Mouse (Mus musculus): ENCODE measurements around the gene Hist1h2bc.

DNA sequence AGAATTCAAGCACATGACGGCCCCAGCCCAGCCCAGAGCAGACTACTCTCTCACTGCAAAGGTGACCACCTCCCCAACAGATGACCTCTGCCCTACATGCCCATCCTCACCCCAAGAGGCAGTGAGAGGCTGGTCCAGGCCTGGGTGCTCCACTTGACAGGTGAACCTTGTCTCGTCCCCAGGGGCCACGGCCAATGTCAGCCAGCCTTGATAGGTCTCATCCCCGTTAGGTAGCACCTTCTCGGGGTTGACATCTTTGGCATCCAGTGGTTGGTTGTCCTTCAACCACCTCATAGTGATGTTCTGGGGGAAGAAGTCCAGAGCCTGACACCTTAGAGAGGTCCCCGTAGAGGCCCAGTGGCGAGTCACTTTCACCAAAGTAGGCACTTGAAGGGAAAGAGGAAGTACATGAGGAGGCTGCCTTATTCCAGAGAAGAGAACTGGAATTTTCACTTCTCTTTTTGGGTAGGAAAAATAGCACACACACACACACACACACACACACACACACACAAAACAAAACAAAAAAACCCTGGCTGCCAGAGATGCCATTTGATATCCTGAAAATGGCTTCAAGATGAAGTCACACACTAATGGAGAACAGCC, 21.9 kb downstream of the Hist1h2bc start:
- TF ChIP-seq CTCF (IDR thresholded peaks at IDR 0.05; ENCODE audit: extremely low read depth, insufficient read depth, insufficient read length, insufficient replicate concordance) (no peak), POLR2A (IDR thresholded peaks at IDR 0.05; ENCODE audit: low read depth, low read length) (no peak)
